Mouse (Mus musculus) spleen, adult 2 months (tissue): ENCODE results near the gene Ddx5.
"Not testable (repeated sequence)": the region's sequence is repeated elsewhere in the genome, so short reads cannot be mapped to it uniquely, and the experiment has no call there.

Source experiments
- CTCF ChIP-seq: fragments of 200-500 bp; IDR thresholded peaks from 2 replicates; pipeline ENCODE4 v1.5.1; 2011; ENCODE audit warnings: mild to moderate bottlenecking, inconsistent platforms; ENCODE audit not compliant: insufficient read depth, insufficient read length, insufficient replicate concordance; ENCODE audit errors: extremely low read depth
- POLR2A ChIP-seq: fragments of 200-500 bp; IDR thresholded peaks from 2 replicates; pipeline ENCODE4 v1.6.1; 2011; ENCODE audit warnings: low read depth, low read length, inconsistent platforms

DNA sequence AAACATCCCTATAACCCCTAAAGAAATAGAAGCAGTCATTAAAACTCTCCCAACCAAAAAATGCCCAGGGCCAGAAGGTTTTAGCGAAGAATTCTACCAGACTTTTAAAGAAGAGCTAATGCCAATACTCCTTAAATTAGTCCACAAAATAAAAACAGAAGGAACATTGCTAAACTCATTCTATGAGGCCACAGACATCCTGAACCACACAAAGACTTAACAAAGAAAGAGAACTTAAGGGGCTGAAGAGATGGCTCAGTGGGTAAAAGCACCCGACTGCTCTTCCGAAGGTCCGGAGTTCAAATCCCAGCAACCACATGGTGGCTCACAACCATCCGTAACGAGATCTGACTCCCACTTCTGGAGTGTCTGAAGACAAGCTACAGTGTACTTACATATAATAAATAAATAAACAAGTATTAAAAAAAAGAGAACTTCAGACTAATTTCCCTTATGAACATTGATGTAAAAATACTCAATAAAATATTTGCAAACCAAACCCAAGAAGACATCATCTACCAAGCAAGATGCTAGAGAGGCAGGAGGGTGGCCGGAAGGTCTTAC, 39.3 kb downstream of the Ddx5 start:
- TF ChIP-seq CTCF, POLR2A: not testable (repeated sequence)
